Comparison of ENCODE assay signal across 21 mouse cellular contexts in genomic region chr8:60643416-60644020, GRCm38 (mm10). TPM values are rescaled to one million over a fixed set of nuclear protein-coding genes. Genes with fewer than 3 reads are reported as not detected.
DNase-seq lines count a peak whose midpoint lies in the region; ATAC-seq and TF ChIP-seq lines count a peak whose summit lies in the region.
"Had no signal": no experiment of that assay in that cellular context is flagged by ENCODE, and none has a peak within 500 bp of the region (broad histone marks: within the 10 kb centered on the region; RNA-seq: fewer than 3 reads in every experiment).

No protein-coding gene starts in this region.

- H3K9me3 ChIP-seq in lung, embryonic 14.5 days (ENCODE audit: low read depth, low read length) = no peaks in the 10 kb centered on the region
- H3K9me3 ChIP-seq: forebrain, embryonic 12.5 days; heart, embryonic 15.5 days; hindbrain, embryonic 10.5 days; liver, embryonic 15.5 days had no signal

- H3K27ac ChIP-seq in lung, embryonic 14.5 days (ENCODE audit: low read depth) = peak overlapping the region; percentile 34; the same call in 1 of the 2 replicates
- H3K27ac ChIP-seq: forebrain, embryonic 12.5 days; heart, embryonic 15.5 days; hindbrain, embryonic 10.5 days; hindbrain, postnatal 0 days; liver, embryonic 15.5 days had no signal

- no peaks in the 10 kb centered on the region for H3K27me3 ChIP-seq in lung, embryonic 14.5 days (ENCODE audit: insufficient read depth, low read length)
- H3K27me3 ChIP-seq: forebrain, embryonic 12.5 days; heart, embryonic 15.5 days; liver, embryonic 15.5 days had no signal

- TF ChIP-seq CTCF in lung, embryonic 14.5 days (IDR thresholded peaks at IDR 0.05; ENCODE audit: low read depth) = no peak

- 61% methylated on average over 6 of the region's 6 CpGs for WGBS in lung, embryonic 14.5 days

- H3K36me3 ChIP-seq in lung, embryonic 14.5 days (ENCODE audit: insufficient read depth) = no peaks in the 10 kb centered on the region
- H3K36me3 ChIP-seq: forebrain, embryonic 12.5 days; heart, embryonic 15.5 days; hindbrain, embryonic 10.5 days; liver, embryonic 15.5 days had no signal

- no peaks in the 10 kb centered on the region for H3K4me1 ChIP-seq in lung, embryonic 14.5 days (ENCODE audit: insufficient read depth)
- H3K4me1 ChIP-seq: forebrain, embryonic 12.5 days; heart, embryonic 15.5 days; hindbrain, embryonic 10.5 days; liver, embryonic 15.5 days had no signal

- H3K9ac ChIP-seq in lung, embryonic 14.5 days = no peak overlapping the region
- H3K9ac ChIP-seq: forebrain, embryonic 12.5 days; heart, embryonic 15.5 days; liver, embryonic 15.5 days had no signal

- no peak overlapping the region for H3K4me2 ChIP-seq in lung, embryonic 14.5 days
- H3K4me2 ChIP-seq: forebrain, embryonic 12.5 days; heart, embryonic 15.5 days; liver, embryonic 15.5 days had no signal

- peak; percentile 21 for DNase-seq in heart, adult 11 months
- DNase-seq in heart, postnatal 14 days = no peak
- DNase-seq in gonadal fat pad, adult 2 months (ENCODE audit: low read depth) = peak; percentile 61
- peak; percentile 65 for DNase-seq in lung, embryonic 14.5 days
- DNase-seq in lung, postnatal 36 days = peak; percentile 90
- DNase-seq in gastrocnemius, postnatal 25 days = no peak
- no peak for DNase-seq in liver
- DNase-seq in frontal cortex, adult 2 months (ENCODE audit: extremely low spot score in 1 of 2, low spot score in 1 of 2) = no peak
- DNase-seq: cerebellum, adult 18-20 months; cerebellum, postnatal 25 days; embryo, embryonic 11 days; gastrocnemius, postnatal 10 days; layer of hippocampus, postnatal 36 days; thymus, postnatal 14 days had no signal

- intact Hi-C loops in heart, postnatal 14 days (cut with DNase I) = no loop called here

- ATAC-seq in lung, embryonic 14.5 days (ENCODE audit: insufficient read depth) = peak; percentile 44
- ATAC-seq: CD4-positive, CD25-positive, alpha-beta regulatory T cell, adult 4 months; hindbrain, postnatal 0 days; midbrain, embryonic 16.5 days had no signal

- H3K4me3 ChIP-seq in lung, embryonic 14.5 days (ENCODE audit: low read depth, low read length) = no peak overlapping the region
- H3K4me3 ChIP-seq: forebrain, embryonic 12.5 days; heart, embryonic 15.5 days; hindbrain, embryonic 10.5 days; liver, embryonic 15.5 days had no signal

RNA-seq across cellular contexts. Expression of gene Mfap3l, which starts 10.9 kb away (rescaled TPM):
- 1 to 10 TPM; 6.9 to 7.5 TPM for total RNA-seq in heart, postnatal 14 days (2021)
- polyA plus RNA-seq in gonadal fat pad, adult 2 months (2012; rRNA removed) = 24.9 and 30.9 TPM in 2 replicates
- 5.6 and 5.7 TPM in 2 replicates for polyA plus RNA-seq in lung, embryonic 14.5 days (2014; fragmentation: Nextera tagmentation; extraction: Ambion mirVana)
- total RNA-seq in gastrocnemius, postnatal 25 days (2021) = 1 to 10 TPM; 3.8 to 4.4 TPM
- 38.3 and 39.8 TPM in 2 replicates for polyA plus RNA-seq in frontal cortex, adult 2 months (2012; rRNA removed)
- polyA plus RNA-seq: CD4-positive, CD25-positive, alpha-beta regulatory T cell, adult 4 months had no signal

Comparison
In these comparisons a context has a peak if more than half of its experiments do, and no peak if none do; other contexts are left out.
1. DNase-seq: peak in heart, adult 11 months (single experiment), gonadal fat pad, adult 2 months (single experiment), lung, embryonic 14.5 days (single experiment) and lung, postnatal 36 days (single experiment); none in heart, postnatal 14 days (0 of 2), gastrocnemius, postnatal 25 days (single experiment), liver (single experiment) and frontal cortex, adult 2 months (0 of 2).